Mouse (Mus musculus): Measurements from ENCODE around the gene Rbfox1.

- TF ChIP-seq EP300 (IDR thresholded peaks at IDR 0.05; ENCODE audit: insufficient read depth, low read depth, low read length) (no peak), CTCF (IDR thresholded peaks at IDR 0.05; ENCODE audit: low read depth, low read length) (no peak)
These were observed 1203.7 kb downstream of the Rbfox1 start for GRCm38 (mm10) chr16:7088601-7089430.
